Mouse (Mus musculus): Measurements from ENCODE around the gene Iglon5. TPM values are rescaled to one million over a fixed set of nuclear protein-coding genes. Genes with fewer than 3 reads are reported as not detected.

The Iglon5 gene
- polyA plus RNA-seq, 1 experiment from 2014 or later = not detected

DNA sequence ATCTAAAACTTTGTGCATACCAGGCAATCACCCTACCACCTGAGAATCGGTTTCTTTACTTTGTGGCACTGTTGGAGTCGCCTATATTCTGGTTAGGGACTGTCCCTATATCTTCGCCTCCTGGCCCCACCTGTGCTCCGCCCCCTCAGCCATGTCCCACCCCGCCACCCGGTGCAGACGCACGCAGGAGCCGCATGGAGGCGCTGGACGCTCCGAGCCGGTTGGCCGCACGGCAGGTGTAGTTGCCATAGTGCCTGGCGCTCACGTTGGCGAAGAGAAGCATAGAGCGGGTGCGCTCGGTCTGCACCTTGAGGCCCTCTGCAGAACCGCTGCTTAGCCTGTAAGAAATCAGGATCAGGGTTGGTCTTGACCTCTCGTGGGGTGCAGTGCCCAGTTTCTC is 14.2 kb downstream of the Iglon5 start:
- Histone ChIP-seq H3K4me2 (replicated peaks; ENCODE audit: low read depth, low read length) (no peak overlapping the region), H3K36me3 (ENCODE audit: insufficient read depth, low read length) (no peaks in the 10 kb centered on the region), H3K27ac (ENCODE audit: low read length) (no peak overlapping the region), H3K9me3 (ENCODE audit: low read length) (no peaks in the 10 kb centered on the region), H3K9ac (replicated peaks; ENCODE audit: low read depth) (no peak overlapping the region), H3K4me1 (ENCODE audit: insufficient read depth, low read depth, low read length) (no peaks in the 10 kb centered on the region), H3K27me3 (replicated peaks; ENCODE audit: insufficient read depth, low read length) (0 out of 2 replicates have a peak, but pooled peaks cover 7% of the 10 kb centered on the region), H3K4me3 (ENCODE audit: low read depth, low read length) (no peak overlapping the region)
- DNase-seq (ENCODE audit: low spot score) (peak; percentile 27), ATAC-seq (peak; percentile 48)
- TF ChIP-seq CTCF (IDR thresholded peaks at IDR 0.05) = peak; percentile 51
- no peak for TF ChIP-seq EP300 (IDR thresholded peaks at IDR 0.05)
- WGBS = 10% methylated on average over 22 of the region's 23 CpGs

GRCm38 (mm10) chr7:43470373-43470772 is 19.5 kb downstream of the Iglon5 start:
- Histone ChIP-seq H3K36me3 (ENCODE audit: insufficient read depth, low read length) (no peaks in the 10 kb centered on the region), H3K27me3 (replicated peaks; ENCODE audit: insufficient read depth, low read length) (no peaks in the 10 kb centered on the region), H3K4me3 (ENCODE audit: low read depth, low read length) (no peak overlapping the region), H3K4me1 (ENCODE audit: insufficient read depth, low read depth, low read length) (no peaks in the 10 kb centered on the region), H3K27ac (ENCODE audit: low read length) (no peak overlapping the region), H3K9ac (replicated peaks; ENCODE audit: low read depth) (no peak overlapping the region), H3K9me3 (ENCODE audit: low read length) (no peaks in the 10 kb centered on the region), H3K4me2 (replicated peaks; ENCODE audit: low read depth, low read length) (no peak overlapping the region)
- peak; percentile 26 for DNase-seq (ENCODE audit: low spot score)
- ATAC-seq = no peak
- TF ChIP-seq EP300 (IDR thresholded peaks at IDR 0.05) (no peak), CTCF (IDR thresholded peaks at IDR 0.05) (peak; percentile 64)
- WGBS = 40% methylated on average over 8 of the region's 8 CpGs

- Histone ChIP-seq H3K27ac (ENCODE audit: low read length) (peak overlapping the region; percentile 47), H3K9me3 (ENCODE audit: low read length) (no peaks in the 10 kb centered on the region), H3K27me3 (replicated peaks; ENCODE audit: insufficient read depth, low read length) (0 out of 2 replicates have a peak, but pooled peaks cover 4% of the 10 kb centered on the region), H3K9ac (replicated peaks; ENCODE audit: low read depth) (peak overlapping the region; percentile 9; the same call in 1 of the 2 replicates), H3K36me3 (ENCODE audit: insufficient read depth, low read length) (no peaks in the 10 kb centered on the region), H3K4me3 (ENCODE audit: low read depth, low read length) (peak overlapping the region; percentile 57), H3K4me1 (ENCODE audit: insufficient read depth, low read depth, low read length) (peaks cover 7% of the 10 kb centered on the region; the same call in 1 of the 2 replicates), H3K4me2 (replicated peaks; ENCODE audit: low read depth, low read length) (peak overlapping the region; percentile 89)
- DNase-seq (ENCODE audit: low spot score) = peak; percentile 92
- WGBS = 1% methylated on average over 32 of the region's 33 CpGs
- TF ChIP-seq EP300 (IDR thresholded peaks at IDR 0.05) = no peak
- TF ChIP-seq CTCF (IDR thresholded peaks at IDR 0.05) = peak; percentile 97
- ATAC-seq = peak; percentile 75
Measured at GRCm38 (mm10) chr7:43466099-43466694, 23.7 kb downstream of the Iglon5 start.

DNA sequence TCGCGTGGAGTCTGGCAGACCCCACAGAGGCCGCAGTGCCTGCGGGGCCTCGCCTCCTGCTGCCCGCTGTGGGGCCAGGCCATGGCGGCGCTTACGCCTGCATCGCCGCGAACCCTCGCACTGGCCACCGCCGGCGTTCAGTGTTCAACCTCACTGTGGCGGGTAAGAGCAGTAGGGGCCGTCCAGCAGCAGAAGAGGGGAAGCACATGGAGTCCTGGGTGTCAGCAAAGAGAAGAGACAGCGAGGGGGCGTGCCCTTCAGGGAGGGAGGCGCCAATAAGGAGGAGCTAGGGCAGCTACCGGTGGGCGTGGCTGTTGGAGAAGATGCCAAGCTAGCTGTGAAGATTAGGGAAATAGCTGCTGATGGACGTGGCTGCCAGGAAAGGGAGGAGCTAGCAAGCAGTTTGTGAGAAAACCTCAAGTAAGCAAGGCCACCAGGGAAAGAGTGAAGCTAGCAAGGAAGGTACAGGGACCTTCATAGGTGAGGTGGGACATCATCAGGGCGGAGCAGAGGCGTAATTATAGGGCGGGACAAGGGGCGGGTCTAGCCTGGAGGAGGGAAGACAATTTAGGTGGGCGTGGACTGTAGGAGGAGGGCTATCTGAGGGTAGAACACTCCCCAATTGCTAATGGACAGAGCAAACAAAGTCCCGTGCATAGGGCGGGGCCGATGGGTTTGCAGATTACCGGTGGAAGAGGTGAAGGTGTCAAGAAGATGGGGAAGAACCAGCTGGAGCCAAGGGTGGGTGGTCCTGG is 24.4 kb downstream of the Iglon5 start:
- peak overlapping the region; percentile 89 for H3K4me2 ChIP-seq (replicated peaks; ENCODE audit: low read depth, low read length)
- 0 out of 2 replicates have a peak, but pooled peaks cover 4% of the 10 kb centered on the region for H3K27me3 ChIP-seq (replicated peaks; ENCODE audit: insufficient read depth, low read length)
- peak overlapping the region; percentile 23; the same call in 1 of the 2 replicates for H3K9ac ChIP-seq (replicated peaks; ENCODE audit: low read depth)
- ATAC-seq (peak; percentile 89), DNase-seq (ENCODE audit: low spot score) (peak; percentile 98)
- no peaks in the 10 kb centered on the region for H3K9me3 ChIP-seq (ENCODE audit: low read length)
- peak overlapping the region; percentile 47 for H3K27ac ChIP-seq (ENCODE audit: low read length)
- H3K4me1 ChIP-seq (ENCODE audit: insufficient read depth, low read depth, low read length) = peaks cover 7% of the 10 kb centered on the region; the same call in 1 of the 2 replicates
- H3K4me3 ChIP-seq (ENCODE audit: low read depth, low read length) = peak overlapping the region; percentile 57
- under 1% methylated on average over 33 of the region's 33 CpGs for WGBS
- H3K36me3 ChIP-seq (ENCODE audit: insufficient read depth, low read length) = no peaks in the 10 kb centered on the region
- TF ChIP-seq CTCF (IDR thresholded peaks at IDR 0.05) (no peak; the same call in 1 of the 2 replicates), EP300 (IDR thresholded peaks at IDR 0.05) (no peak)

DNA sequence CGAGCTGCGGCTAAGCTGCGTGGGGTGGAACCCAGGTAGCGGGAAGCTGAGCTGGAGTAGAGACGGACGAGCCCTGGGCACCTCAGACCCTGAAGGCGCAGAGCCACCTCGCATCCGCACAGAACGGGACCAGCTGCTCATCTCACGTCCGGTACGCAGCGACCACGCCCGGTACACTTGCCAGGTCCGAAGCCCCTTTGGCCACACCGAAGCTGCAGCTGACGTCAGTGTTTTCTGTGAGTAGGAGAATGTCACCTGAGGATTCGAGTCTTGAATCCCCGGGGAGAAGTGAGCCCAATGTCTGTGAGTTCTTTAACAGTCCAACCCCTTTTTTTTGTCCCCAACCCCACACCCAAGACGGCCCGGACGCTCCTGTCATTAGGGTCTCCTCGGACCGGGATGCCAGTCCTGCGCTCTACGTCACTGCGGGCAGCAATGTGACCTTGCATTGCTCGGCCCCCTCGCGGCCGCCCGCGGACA is 25.0 kb downstream of the Iglon5 start:
- H3K9me3 ChIP-seq (ENCODE audit: low read length) = no peaks in the 10 kb centered on the region
- H3K4me2 ChIP-seq (replicated peaks; ENCODE audit: low read depth, low read length) = peak overlapping the region; percentile 89
- peaks cover 7% of the 10 kb centered on the region; the same call in 1 of the 2 replicates for H3K4me1 ChIP-seq (ENCODE audit: insufficient read depth, low read depth, low read length)
- 0 out of 2 replicates have a peak overlapping the region, but pooled peaks have one; percentile 23 for H3K9ac ChIP-seq (replicated peaks; ENCODE audit: low read depth)
- 0 out of 2 replicates have a peak, but pooled peaks cover 4% of the 10 kb centered on the region for H3K27me3 ChIP-seq (replicated peaks; ENCODE audit: insufficient read depth, low read length)
- 6% methylated on average over 35 of the region's 35 CpGs for WGBS
- H3K36me3 ChIP-seq (ENCODE audit: insufficient read depth, low read length) = no peaks in the 10 kb centered on the region
- no peak for ATAC-seq
- TF ChIP-seq CTCF (IDR thresholded peaks at IDR 0.05) (peak; percentile 64), EP300 (IDR thresholded peaks at IDR 0.05) (no peak)
- H3K27ac ChIP-seq (ENCODE audit: low read length) = no peak overlapping the region
- DNase-seq (ENCODE audit: low spot score) = peak; percentile 22
- peak overlapping the region; percentile 57 for H3K4me3 ChIP-seq (ENCODE audit: low read depth, low read length)

DNA sequence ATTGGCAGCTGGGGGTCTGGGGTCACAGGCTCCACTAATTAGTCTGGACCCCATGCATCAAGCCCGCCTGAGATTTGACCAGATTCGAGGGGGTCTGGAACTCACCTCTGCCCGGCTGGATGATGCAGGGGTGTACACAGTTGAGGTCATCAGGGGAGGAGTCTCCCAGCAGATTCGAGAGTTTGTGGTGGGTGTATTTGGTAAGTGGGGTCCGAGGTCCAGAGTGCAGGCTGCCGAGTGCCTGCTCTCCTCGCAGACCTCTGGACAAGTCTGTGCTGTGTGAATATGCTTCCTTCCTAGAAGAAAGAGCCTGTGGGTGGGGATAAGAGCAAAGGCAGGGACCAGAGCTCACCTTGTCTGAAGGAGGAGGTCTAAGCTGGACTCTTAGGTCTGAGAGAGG is 25.9 kb downstream of the Iglon5 start:
- H3K36me3 ChIP-seq (ENCODE audit: insufficient read depth, low read length) = no peaks in the 10 kb centered on the region
- no peak overlapping the region for H3K4me3 ChIP-seq (ENCODE audit: low read depth, low read length)
- H3K9ac ChIP-seq (replicated peaks; ENCODE audit: low read depth) = no peak overlapping the region
- H3K4me2 ChIP-seq (replicated peaks; ENCODE audit: low read depth, low read length) = no peak overlapping the region
- no peaks in the 10 kb centered on the region for H3K9me3 ChIP-seq (ENCODE audit: low read length)
- 73% methylated on average over 7 of the region's 7 CpGs for WGBS
- 0 out of 2 replicates have a peak, but pooled peaks cover 4% of the 10 kb centered on the region for H3K27me3 ChIP-seq (replicated peaks; ENCODE audit: insufficient read depth, low read length)
- H3K4me1 ChIP-seq (ENCODE audit: insufficient read depth, low read depth, low read length) = peaks cover 7% of the 10 kb centered on the region; the same call in 1 of the 2 replicates
- H3K27ac ChIP-seq (ENCODE audit: low read length) = no peak overlapping the region
- ATAC-seq = no peak
- TF ChIP-seq CTCF (IDR thresholded peaks at IDR 0.05) (no peak), EP300 (IDR thresholded peaks at IDR 0.05) (no peak)
- no peak for DNase-seq (ENCODE audit: low spot score)
